Comparison of ENCODE assay signal across 10 mouse cellular contexts in the genomic region with DNA sequence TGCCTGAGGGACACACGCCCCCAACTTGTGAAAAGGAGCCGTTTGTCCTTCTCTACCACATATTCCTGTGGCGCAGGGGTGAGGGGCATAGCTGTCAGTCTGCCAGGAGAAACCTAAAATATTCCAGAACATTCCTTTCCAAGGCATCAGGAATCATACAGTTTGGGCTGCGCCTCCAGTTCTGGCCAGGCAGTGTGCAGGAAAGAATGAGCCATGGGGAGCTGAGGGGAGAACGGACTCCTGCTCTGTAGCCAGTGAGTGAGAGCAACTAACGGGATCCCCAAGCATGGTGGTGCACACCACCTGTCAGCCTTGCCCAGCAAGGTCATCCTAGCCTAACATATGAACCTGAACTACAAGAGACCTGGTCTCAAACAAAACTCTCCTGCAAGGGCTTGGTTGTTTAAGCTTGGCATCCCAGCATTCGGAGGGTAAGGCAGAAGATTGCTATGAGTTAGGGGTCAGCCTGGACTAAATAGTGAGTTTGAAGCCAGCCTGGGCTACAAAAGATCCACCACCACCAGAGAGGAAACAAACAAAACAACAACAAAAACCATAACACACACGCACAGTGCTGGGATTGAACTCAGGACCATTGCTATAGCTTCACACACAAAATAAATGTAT. TPM values are rescaled to one million over a fixed set of nuclear protein-coding genes. Genes with fewer than 3 reads are reported as not detected.
DNase-seq lines count a peak whose midpoint lies in the region; ATAC-seq and TF ChIP-seq lines count a peak whose summit lies in the region.
"Had no signal": no experiment of that assay in that cellular context is flagged by ENCODE, and none has a peak within 500 bp of the region (broad histone marks: within the 10 kb centered on the region; RNA-seq: fewer than 3 reads in every experiment).

No protein-coding gene starts in this region.

- 61% methylated on average over 8 of the region's 8 CpGs for WGBS in lung, embryonic 14.5 days
- 58% methylated on average over 8 of the region's 8 CpGs for WGBS in heart, embryonic 10.5 days

- H3K36me3 ChIP-seq in lung, embryonic 14.5 days (ENCODE audit: insufficient read depth): no peaks in the 10 kb centered on the region
- no peaks in the 10 kb centered on the region for H3K36me3 ChIP-seq in heart, embryonic 10.5 days

- no peaks in the 10 kb centered on the region for H3K9me3 ChIP-seq in lung, embryonic 14.5 days (ENCODE audit: low read depth, low read length)
- H3K9me3 ChIP-seq in heart, embryonic 10.5 days: no peaks in the 10 kb centered on the region

- no peak overlapping the region for H3K4me2 ChIP-seq in lung, embryonic 14.5 days
- H3K4me2 ChIP-seq: midbrain, embryonic 11.5 days had no signal

- H3K27ac ChIP-seq in lung, embryonic 14.5 days (ENCODE audit: low read depth): no peak overlapping the region
- 0 out of 2 replicates have a peak overlapping the region, but pooled peaks have one; percentile 6 for H3K27ac ChIP-seq in heart, embryonic 10.5 days

- H3K4me3 ChIP-seq in lung, embryonic 14.5 days (ENCODE audit: low read depth, low read length): no peak overlapping the region
- H3K4me3 ChIP-seq in heart, embryonic 10.5 days: no peak overlapping the region

- H3K4me1 ChIP-seq in lung, embryonic 14.5 days (ENCODE audit: insufficient read depth): no peaks in the 10 kb centered on the region
- H3K4me1 ChIP-seq in heart, embryonic 10.5 days: peaks cover 5% of the 10 kb centered on the region; the same call in 1 of the 2 replicates

- no peak overlapping the region for H3K9ac ChIP-seq in lung, embryonic 14.5 days

- peak; percentile 31 for DNase-seq in adrenal gland, postnatal 10 days
- DNase-seq in adrenal gland, postnatal 4 days (ENCODE audit: low spot score in 2 of 2): no peak
- DNase-seq in lung, embryonic 14.5 days: peak; percentile 3
- no peak for DNase-seq in lung, postnatal 25 days (ENCODE audit: low spot score)
- no peak for DNase-seq in heart, embryonic 10.5 days (ENCODE audit: low spot score)
- DNase-seq in right cerebral cortex, postnatal 4 days: no peak
- no peak for DNase-seq in left cerebral cortex, adult 11 months (ENCODE audit: low spot score)
- DNase-seq: cerebellum, postnatal 10 days had no signal

- no peaks in the 10 kb centered on the region for H3K27me3 ChIP-seq in lung, embryonic 14.5 days (ENCODE audit: insufficient read depth, low read length)
- no peaks in the 10 kb centered on the region for H3K27me3 ChIP-seq in heart, embryonic 10.5 days (ENCODE audit: insufficient read depth, poor library complexity, severe bottlenecking)

- peak; percentile 30; the same call in 1 of the 2 replicates for ATAC-seq in lung, embryonic 14.5 days (ENCODE audit: insufficient read depth)
- peak; percentile 24 for ATAC-seq in monocyte, adult 5-6 weeks (replicated peaks; ENCODE audit: insufficient number of reproducible peaks, low FRiP score, low TSS enrichment, poor library complexity, severe bottlenecking)

- no peak for TF ChIP-seq CTCF in lung, embryonic 14.5 days (IDR thresholded peaks at IDR 0.05; ENCODE audit: low read depth)

RNA-seq across cellular contexts. Expression of a gene that starts 2.0 kb away (rescaled TPM):
- total RNA-seq in adrenal gland, postnatal 10 days (2021): 10 to 100 TPM; 18.5 to 18.7 TPM
- 10 to 100 TPM; 30.9 to 31.2 TPM for total RNA-seq in adrenal gland, postnatal 4 days (2021)
- 38.2 TPM in 2 replicates for polyA plus RNA-seq in lung, embryonic 14.5 days (2014; fragmentation: Nextera tagmentation; extraction: Ambion mirVana)
- polyA plus RNA-seq in heart, embryonic 10.5 days (2016; fragmentation: Nextera tagmentation; extraction: Ambion mirVana): 19.8 and 23.4 TPM in 2 replicates
- total RNA-seq in monocyte, adult 5-6 weeks (2017): 1.5 to 3.3 TPM (median 3.1 TPM) in 3 replicates

RNA-seq across cellular contexts. Expression of a gene that starts 15.7 kb away (rescaled TPM):
- total RNA-seq in adrenal gland, postnatal 10 days (2021): 10 to 100 TPM; 48.0 to 99.9 TPM
- total RNA-seq in adrenal gland, postnatal 4 days (2021): 10 to 100 TPM; 40.6 to 41.4 TPM
- polyA plus RNA-seq in lung, embryonic 14.5 days (2014; fragmentation: Nextera tagmentation; extraction: Ambion mirVana): 14.3 and 15.2 TPM in 2 replicates
- 12.8 and 14.1 TPM in 2 replicates for polyA plus RNA-seq in heart, embryonic 10.5 days (2016; fragmentation: Nextera tagmentation; extraction: Ambion mirVana)
- total RNA-seq in monocyte, adult 5-6 weeks (2017): 183 to 225 TPM (median 194 TPM) in 3 replicates

Comparison
In these comparisons a context has a peak if more than half of its experiments do, and no peak if none do; other contexts are left out.
1. DNase-seq: peak in adrenal gland, postnatal 10 days (single experiment) and lung, embryonic 14.5 days (single experiment); none in adrenal gland, postnatal 4 days (0 of 2), lung, postnatal 25 days (single experiment), heart, embryonic 10.5 days (single experiment), right cerebral cortex, postnatal 4 days (single experiment) and left cerebral cortex, adult 11 months (single experiment).